Mouse (Mus musculus) liver, embryonic 14.5 days (tissue): ENCODE measurements at regions not wholly inside any gene's neighbourhood (a gene's known extent, or its start where the extent isn't known, plus 50 kb on each side); places are given as distances from the start of the nearest gene placed in this dataset.

Experiments
- CTCF ChIP-seq: IDR thresholded peaks from 2 replicates; pipeline ENCODE4 v1.5.1; 2016; ENCODE audit warnings: antibody characterized with exemption, low read depth, control low read depth
- EP300 ChIP-seq: IDR thresholded peaks from 2 replicates; pipeline ENCODE4 v1.6.1; 2016; ENCODE audit warnings: antibody characterized with exemption, low read depth

- TF ChIP-seq EP300 (no peak), CTCF (no peak)
Observed at GRCm38 (mm10) chr5:12233377-12234096, 149.6 kb upstream of the Sema3d start.
